Mouse (Mus musculus): Measurements from ENCODE around the gene Mob3a. TPM values are rescaled to one million over a fixed set of nuclear protein-coding genes. Genes with fewer than 3 reads are reported as not detected.

Gene Mob3a
- total RNA-seq, 1 experiment from 2014 or later, result 18.8 TPM

DNA sequence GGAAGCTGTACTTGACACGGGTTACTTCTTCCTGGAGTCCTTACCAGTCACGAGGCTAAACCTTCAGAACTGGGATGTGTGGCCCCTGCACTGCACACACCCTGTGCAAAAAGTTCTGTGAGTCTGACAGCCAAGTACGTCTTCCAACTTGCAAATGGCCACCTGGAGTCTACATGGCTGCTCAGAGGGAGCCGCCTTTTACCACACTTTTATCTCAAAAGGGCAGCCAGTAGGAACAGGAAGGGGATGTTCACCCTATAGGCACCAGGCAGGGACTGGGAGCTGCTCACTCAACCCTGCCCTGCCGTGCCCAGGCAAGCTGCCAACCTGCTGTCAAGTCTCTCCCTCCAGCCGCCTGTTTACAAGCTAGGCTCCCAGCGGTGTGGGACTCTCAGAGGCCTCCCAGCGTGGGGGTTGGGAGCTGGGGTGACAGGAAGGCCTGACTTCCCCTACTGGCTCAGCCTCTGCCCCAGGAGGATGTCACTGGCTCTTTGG is 23.8 kb downstream of the Mob3a start, which contains the start of gene Mknk2:
Gene Mknk2 (minus strand): TSS at position 171 of the 495 bp plus-strand sequence.
- peak; percentile 96 for DNase-seq

DNA sequence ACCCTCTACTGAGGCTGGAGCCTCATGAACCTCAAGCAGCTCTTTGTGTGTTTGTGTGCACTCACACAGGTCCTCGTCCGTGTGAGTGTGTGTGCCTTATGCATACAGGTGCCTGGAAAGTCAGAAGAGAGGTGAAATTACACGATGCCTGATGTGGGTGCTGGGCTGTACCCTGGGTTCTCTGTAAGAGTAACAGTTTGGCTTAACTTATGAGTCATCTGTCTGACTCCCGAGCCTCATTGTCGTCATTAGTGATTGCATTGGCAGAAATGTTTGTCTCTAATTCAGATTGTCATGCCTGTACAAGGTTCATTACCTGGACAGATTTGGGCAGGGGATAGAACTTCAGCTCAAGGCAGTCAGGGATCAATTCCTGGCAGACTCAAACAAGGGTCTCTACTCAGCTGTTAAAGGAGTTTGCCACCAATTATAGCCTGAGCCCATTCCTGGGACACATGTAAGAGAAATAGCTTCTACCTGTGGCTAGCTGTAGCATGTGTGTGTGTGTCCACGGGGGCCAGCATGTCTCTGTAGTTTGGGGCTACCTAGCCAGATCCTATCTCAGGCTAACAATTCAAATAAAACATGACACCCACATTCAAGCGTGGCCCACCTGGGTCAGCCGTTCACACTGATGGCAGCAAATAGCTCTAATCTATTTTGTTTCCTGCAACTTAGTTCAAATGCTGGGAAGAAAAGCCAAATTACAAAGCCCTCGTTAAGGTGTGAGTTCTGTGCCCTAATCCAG is 24.5 kb downstream of the Mob3a start:
- no peak for DNase-seq

DNA sequence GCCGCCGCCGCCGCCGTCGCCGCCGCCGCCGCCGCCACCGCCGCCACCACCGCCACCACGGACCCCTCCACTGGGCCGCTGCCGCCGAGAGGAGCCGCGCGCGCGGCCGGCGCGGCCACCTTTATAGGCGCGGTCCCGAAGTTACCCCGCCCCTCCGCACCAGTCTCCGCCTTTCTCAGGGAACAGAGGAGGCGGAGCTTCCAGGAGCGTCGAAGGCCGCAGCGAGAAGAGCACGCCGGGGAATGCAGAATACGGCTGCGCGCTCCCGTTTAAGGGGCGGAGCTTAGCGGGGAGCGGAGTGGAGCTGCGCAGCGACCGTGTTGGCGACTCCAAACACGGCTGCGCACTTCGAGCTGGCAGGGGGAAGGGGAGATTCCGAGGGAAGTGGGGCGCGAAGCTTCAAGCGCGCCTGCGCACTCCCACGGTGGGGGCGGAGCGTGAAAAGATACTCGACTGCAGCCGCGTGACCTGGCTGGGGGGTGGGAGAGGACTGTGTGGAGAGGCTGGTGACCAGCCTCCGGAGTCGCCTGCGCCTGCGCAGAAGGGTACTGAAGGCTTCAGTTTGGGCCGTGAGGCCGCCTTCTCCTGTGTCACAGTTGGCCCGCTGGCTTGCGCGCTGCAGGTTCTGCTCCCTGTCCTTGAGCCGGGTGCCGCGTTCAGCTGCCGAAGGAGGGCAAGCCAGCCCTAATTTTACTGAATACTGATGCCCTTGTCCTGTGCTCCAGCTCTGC is 25.4 kb downstream of the Mob3a start:
- peak; percentile 100 for DNase-seq

DNA sequence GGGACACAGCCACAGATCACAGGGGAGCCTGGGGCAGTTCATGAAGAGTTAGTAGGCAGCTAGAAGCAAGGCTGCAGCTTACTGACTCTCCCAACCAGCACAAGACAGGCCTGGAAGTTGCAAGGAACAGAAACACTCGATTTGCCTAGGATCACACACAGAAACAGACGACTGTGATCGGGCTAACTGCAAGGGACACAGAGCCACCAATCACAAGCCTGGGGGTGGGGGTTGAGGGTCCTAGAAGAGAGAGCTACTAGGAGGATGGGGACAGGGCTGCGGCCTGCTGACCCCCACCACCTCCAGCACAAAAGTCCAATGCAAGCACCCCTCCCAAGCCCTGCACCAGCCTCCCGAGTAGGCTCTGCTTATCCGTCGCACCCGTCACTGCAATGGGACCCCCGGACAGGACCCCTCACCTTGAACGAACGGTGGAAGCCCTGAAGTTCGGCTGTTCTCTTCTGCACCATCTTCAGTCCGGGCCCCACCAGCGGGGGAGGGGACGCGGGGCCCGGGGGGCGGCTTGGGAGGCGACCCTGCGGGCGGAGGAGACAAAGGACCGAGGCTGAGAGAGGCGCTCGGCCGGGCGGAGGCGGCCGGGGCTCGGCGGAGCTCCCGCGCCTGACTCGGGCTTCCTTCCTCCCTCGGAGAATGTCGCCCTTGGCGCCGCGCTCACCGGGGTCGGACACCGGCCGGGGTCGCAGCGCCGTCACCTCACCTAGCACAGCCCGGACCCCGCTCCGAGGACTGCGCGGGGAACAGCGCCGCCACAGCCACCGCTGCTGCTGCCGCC is 26.2 kb downstream of the Mob3a start:
- DNase-seq, result no peak

DNA sequence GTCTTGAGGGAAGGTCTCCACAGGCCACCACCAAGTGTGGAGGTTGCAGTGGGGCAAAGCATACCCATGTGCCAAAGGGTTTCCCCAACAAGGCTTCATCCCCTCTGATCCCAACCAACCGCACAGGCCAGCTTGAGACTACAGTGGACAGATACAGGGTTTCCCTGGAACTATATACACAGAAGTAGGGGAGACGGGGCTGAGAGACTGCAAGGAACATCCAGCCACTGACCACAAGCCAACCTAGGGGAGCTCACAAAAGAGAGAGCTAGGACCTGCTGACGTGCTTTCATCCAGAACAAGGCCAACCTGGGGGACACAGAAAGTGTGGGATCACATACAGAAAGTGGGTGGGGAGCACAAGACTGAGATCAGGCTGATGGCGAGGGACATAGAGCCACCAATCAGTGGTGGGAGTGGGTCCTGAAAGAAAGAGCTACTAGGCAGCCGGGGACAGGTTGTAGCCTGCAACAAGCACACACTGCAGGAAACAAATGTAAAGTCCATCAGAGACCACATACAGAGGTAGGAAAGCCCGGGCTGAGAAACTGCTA is 26.8 kb downstream of the Mob3a start:
- DNase-seq, result no peak

DNA sequence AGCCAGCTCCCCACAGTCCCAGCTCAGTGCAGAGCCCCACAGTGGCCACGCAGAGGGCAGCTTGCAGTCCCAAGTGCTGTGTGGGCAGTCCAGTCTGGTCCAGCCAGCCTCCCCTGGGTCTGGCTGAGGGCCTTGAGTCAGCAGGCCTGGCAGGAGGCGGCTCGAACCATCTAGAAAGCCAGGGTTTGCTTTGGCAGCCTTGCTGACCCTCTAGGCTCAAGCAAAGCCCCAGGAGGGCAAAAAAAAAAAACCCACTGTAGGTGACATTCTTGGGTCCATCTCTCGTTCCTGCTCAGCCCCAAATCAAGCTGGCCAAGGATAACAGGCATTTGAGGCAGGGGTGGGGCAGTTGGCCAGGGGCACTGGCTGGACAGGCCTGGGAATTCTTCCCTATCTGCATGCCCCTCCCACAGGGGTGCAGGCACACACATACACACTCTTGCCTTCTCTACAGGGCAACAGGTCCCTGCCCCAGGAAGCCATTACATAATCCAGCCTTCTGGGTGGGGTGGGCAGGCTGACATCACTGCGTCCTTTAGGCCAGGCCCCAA is 27.5 kb downstream of the Mob3a start:
- DNase-seq, result peak; percentile 54

DNA sequence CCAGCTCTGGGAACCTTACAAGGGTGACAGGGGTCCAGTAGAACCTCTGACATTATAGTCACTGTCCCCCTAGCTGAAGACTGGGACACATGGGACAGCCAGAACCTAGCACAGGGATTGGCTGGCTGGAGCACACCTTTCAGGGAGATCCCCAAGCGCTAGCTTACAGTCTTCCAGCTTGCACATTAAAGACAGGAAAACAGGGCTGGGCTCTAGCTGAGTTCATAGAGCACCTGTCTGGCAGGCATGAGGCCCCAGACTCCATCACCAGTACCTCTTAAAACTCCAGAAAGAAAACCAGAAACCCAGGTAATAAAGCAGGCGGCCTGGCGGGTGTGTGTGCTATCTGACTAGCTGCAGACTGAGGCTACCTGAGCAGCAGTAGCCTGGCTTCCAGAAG is 28.1 kb downstream of the Mob3a start:
- no peak for DNase-seq

DNA sequence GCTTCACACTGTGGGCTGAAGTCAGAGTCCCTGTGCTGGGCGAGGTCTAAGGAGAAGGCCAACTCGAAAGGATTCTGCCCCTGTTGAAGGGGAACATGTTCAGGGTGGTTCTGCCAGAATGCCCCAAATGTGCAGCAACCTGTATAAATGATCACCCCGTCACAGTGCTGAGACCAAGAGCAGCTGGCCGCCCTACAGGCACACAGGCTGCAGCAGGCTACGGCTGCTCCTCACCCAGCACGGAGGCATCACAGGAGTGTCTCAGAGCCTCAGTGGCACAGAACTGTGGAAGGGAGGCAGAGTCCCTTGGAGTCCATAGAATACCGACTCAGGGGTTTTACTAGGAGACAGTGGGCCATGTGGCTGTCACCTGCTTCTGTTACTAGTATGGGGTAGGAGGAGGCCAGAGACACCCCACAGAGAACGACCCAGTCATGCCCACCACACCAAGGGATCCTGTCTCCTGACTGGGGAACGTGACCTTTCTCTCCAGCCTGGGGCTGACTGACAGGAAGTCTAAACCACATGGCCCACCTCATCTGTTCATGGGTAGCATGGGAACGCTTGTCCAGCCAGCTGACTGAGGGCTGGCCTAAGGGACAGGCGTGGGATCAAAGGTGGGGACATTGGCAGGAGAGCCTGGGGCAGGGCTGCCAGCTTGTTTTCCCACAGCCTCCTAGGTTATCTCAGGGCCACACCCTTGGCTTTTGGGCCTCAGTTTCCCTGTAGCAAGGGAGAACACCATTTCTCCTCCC is 29.7 kb downstream of the Mob3a start:
- DNase-seq, result no peak

DNA sequence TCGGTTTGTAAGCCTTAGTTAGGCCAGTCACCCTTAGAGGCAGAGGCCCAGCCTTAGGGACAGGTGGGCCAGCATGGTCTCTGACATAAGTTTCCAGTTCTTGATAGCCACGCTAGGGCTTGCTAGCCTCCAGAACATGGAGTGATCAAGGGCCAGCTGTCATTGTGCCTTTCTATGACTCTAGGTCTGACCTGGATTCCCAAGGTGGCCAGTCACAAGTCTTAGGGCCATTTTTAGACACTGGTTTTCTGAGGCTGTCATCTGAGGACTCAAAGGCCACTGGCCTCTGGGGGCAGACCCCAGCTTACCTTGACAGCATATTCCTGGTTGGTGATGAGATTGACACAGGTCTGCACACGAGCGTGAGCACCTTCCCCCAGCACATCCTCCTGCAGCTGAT is 30.5 kb downstream of the Mob3a start:
- DNase-seq, result no peak

DNA sequence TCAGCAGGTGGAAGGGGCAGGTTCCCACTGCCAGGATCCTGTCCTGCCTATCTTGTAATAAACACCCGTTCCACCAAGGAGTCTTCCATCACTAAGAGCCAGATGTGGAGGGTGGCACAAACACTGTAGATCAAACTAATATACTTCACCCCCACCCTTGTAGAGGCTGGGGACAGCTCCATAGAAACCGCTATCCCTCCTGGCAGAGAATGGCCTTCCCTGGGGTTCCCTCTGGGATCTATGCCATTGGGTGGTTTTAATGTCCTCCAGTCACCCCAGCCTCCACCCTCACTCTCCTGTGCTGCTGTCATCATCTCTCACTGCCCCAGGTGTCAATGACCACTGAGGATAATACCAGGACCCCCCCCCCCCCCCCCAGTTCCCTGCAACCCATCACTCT is 31.2 kb downstream of the Mob3a start:
- DNase-seq, result no peak

DNA sequence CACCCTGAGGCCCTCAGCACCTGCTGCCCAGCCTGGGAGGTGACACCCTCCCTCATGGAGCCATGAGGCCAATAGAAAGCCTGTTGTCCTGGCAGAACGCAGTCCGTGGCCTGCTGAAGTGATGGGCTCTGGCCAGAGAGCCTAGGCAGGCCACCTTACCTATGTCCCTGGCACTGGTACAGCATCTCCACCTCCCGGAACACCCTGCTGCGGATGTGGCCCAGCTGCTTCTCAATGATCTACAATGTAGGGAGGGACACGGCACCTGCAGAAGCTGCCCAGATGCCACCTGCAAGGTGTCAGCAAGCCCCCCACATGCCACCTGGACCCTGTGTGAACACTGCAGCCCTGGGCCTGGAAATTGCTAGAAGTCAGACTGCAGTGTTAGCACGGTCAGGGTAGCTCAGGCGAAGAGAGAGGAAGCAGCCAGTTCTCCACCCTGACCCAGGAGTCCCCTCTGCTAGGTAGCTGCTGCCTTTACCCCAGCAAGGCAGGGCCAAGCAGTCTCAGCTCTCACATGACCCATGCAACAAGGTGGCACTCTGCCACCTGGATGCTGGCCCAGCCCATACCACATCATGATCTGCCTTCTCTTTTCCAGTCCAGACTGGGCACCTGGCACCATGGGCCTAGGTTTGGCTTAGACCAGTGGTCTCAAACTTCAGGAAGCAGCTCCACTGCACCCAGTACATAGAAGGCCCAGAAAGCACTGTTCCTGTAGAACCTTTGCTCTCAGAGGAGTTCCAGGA is 31.9 kb downstream of the Mob3a start:
- DNase-seq, result peak; percentile 69

DNA sequence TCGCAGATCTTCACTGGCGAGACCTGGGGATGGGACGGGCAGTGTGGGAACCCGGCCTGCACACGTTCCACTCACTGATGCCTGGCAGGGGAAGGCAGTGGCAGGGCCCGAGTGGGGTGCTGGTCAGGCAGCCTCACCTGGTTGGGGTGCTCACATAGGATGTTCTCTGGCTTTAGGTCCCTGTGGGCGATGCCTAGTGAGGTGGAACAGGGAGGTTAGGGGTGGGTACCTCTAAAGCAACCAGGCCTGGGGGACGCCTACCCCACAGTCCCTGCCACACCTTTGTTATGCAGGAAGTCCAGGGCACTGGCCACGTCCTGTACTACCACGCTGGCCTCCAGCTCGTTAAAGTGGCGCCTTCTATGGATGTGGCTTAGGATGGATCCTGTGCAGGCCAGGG is 32.8 kb downstream of the Mob3a start:
- no peak for DNase-seq

DNA sequence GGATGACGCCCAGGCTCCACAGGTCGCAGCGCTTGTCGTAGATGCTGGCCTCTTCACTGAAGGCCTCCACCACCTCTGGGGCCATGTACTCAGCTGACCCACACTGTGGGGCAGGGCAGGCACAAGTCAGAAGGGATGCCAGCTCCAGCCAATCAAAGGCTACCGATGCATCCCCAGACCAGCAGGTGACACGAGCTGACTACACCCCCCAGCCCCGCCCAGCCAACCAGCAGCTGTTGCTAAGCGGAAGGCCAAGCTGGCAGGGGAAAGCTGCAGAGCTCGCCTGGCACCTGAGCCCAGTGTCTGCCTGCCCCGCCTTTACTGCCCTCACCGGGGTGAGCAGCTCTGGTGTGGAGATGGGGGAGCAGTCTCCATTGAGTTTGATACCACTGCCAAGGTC is 33.2 kb downstream of the Mob3a start:
- no peak for DNase-seq

DNA sequence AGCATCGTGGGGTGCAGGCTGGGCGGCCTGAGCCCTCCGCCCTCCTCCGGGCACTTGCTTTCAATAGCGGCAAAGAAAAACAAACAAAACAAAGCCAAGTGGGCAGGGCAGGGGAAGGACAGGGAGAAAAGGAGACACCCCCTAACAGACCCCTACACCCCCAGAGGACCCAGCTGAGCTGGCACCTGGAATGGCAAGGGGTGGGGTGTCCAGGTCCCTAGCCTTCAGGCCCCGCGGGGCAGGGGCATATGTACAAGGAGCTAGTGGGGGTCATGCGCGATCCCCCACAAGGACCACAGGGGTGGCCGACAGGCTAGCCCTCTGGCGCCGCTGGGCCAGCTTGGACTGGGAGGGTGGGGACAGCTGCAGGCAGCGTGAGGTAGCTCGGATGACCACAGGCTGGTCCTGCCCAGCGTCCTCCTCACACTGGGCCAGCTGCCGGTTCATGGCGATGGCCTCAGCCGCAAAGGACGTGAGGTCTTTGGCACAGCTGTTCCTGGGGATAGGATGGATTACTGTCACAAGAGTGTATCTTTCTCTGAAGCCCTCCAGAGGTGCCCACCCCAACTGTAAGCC is 34.9 kb downstream of the Mob3a start:
- DNase-seq, result no peak

DNA sequence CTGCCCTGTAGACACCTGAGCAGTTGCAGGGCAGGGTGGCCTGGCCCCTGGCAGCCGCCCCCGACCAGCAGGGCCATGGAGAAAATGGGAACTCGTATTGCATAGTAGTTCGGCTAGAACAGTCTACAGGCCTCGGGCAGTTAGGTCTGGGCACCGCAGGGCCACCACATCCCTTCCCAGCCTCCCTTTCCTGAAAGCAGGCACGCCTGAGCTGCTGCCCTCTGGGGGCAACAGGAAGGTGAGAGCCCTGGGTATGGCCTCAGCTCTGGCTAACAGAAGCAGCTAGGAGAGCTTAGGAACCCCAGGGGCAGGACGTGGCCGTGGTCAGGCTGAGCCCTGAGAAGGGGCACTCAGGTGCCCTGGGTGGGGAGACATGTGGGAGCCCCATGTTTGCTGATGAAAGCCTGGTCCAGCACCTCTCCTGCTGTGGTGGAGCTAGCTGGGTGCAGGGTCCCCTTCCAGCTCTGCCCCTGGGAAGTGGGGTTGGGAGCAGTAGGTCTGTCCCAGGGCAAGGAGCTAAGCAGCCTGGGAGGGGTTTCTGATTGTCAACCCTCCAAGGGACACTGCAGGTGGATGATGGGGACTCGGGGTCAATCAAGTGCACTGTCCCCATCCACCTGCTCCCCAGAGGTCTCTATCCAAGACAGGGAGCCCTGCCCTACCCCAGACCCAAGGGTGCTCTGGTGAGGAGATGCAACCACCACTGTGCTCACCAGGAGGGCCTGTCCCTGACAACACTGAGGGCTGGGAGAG is 35.6 kb downstream of the Mob3a start:
- no peak for DNase-seq

DNA sequence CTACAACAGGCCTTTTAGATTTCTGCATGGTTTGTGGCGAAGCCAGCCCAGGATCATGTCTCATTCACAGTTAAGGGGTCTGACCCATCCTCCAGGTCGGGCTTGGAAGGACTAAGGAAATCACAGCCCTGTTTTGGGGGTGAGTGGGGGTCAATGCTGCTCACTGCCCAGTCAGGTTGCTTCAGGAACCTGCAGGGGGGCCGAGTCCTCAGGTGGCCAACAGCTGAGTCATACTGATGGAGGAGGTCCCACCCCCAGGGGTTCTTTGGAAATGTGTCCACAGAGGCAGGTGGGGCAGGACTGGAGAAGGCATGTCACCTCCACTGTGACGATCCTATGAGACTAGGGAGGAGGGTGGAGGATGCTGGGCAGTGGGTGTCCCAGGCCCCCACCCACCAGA is 36.3 kb downstream of the Mob3a start:
- DNase-seq, result no peak

DNA sequence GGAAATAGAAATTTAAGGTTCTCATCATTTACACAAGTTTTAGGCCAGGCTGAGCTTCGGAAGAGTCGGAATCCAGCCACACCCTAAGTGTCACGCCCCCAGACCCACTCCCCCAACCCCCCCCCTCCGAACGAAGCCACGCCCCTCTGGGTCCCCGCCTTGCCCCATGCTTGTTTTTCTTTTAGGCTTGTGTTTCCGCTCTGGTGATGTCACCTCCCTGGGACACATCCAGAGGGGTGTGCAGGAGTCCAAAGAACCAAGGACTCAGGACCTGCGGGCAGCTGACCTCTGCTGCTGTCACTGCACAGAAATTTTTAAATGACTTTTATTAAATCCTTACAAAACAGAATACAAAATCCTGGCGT is 36.8 kb downstream of the Mob3a start:
- peak; percentile 79 for DNase-seq

DNA sequence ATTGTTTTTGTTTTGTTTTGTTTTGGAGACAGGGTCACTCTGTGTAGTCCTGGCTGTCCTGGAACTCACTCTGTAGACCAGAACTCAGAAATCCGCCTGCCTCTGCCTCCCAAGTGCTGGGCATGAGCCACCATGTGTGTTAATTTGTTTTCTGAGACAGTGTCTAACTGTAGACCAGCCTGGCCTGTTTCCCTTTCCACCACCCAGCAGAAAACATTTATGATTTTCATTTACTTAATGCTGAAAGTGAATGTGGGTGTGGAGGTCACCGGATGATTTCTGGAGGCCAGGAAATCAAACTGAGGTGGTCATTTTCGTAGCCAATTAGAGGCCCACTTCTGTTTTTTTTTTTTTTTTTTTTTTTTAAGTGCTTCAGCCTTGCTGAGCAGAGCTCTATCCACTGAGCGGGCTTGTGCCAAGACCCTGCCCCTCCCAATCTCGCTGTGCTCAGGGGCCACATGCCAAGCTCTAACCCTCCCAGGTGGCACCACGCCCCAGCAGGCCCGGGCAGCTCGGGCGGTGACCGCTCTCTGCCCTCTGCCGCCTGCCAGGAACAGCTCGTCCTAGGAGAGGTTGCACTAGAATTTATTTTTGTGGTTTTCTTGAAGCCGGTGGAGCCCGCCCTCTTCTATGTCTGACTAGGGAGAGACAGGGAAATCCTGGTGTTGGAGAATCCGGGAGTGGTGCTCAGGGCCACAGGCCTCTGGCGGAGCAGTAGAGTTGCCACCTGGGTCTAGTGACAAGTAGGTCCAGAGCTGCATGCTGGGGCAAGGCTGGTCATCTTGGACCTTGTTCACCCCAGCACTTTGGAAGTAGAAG is 37.4 kb downstream of the Mob3a start:
- peak; percentile 84 for DNase-seq
